Mouse (Mus musculus): ENCODE results near the gene Crb1.
"Not testable (repeated sequence)": the region's sequence is repeated elsewhere in the genome, so short reads cannot be mapped to it uniquely, and the experiment has no call there.

Gene Crb1

DNA sequence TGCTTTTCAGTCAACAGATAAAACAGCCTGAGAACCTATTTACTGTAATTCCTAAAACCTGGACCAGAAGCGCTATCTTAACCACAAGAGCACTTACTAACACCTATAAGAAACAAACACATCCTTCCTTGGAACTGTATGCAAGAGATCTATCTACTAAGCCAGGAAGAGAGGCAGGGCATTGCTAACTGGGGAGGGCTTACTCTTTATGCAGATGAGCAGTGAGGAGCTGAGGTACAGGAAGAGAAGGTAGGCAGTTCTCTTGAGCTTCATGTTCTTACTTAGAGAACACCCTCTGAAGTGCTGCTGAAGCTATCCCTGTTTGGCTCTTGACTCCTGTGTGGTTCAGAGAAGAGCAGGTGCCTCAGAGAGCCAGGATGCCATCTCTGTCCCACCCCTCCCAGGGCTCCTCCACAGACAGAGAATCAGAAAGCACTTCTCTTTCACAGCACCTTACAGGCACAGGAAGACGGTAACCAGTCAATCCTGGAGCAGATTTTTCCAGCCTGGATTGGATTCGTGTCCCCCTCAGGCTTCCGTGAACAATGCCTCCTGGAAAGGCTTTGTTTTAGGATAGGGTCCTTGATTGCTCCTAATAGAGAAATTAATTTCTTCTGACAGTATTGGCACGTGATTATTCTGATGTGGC, at the start of gene Crb1:
Gene Crb1, minus strand, starts transcription at position 463 of the 649 bp plus-strand sequence.
- no peak for DNase-seq (ENCODE audit: low spot score)

DNA sequence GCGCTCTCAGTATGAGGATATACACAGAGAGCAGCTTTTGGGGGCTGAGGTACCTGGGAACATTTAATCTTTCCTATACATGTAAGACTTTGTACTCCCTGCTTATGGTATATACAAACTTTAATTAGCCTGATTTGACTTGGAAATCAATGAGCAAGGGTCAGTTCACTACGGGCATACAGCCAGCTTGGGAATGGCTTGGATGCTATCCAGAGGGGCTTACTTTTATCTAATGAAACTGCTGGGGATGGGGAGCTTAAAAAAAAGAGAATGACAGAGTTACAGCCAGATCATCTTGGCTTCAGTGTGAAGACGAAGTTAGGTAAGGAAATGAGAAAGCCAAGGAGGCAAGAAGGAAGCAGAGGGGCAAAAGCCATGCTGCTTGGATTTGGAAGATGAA, 48.1 kb upstream of the Crb1 start:
- DNase-seq (ENCODE audit: low spot score), result no peak

DNA sequence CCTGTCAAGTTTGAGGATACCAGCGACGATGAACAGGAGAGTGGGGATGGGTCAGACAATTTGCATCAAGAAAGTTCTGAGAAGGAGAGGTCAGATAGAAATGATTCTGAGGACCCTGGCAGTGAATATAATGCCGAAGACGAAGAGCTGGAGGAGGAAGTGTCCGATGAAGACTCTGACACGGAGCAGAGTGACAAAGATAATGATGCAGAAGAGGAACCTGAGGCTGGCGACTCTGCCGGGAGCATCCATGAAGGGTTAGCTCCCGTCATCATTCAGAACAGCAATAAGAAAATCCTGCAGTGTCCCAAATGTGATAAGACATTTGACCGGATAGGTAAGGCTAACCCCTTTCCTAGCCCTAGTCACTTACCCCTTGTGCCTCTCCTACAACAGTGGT, 47.0 kb upstream of the Crb1 start:
- DNase-seq (ENCODE audit: low spot score), result no peak

DNA sequence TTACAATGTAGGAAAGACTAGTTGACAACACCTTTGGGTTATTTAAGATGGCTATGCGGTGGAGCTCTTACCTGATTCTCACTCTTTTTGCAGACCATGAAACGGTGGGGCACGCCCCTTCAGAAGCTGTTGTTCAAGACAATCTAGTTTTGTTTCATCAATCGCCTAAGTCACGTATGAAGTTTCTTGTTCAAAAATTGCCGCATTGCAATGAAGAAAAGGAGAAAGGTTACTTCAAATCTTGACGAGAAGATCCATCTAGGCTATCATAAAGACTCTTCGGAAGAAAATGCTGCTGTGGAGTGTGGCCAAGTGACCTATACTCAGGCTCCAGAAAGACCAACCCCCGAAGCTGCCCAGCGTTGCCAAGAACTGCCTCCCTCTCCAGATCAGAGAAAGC, 46.0 kb upstream of the Crb1 start:
- peak; percentile 8 for DNase-seq (ENCODE audit: low spot score)

DNA sequence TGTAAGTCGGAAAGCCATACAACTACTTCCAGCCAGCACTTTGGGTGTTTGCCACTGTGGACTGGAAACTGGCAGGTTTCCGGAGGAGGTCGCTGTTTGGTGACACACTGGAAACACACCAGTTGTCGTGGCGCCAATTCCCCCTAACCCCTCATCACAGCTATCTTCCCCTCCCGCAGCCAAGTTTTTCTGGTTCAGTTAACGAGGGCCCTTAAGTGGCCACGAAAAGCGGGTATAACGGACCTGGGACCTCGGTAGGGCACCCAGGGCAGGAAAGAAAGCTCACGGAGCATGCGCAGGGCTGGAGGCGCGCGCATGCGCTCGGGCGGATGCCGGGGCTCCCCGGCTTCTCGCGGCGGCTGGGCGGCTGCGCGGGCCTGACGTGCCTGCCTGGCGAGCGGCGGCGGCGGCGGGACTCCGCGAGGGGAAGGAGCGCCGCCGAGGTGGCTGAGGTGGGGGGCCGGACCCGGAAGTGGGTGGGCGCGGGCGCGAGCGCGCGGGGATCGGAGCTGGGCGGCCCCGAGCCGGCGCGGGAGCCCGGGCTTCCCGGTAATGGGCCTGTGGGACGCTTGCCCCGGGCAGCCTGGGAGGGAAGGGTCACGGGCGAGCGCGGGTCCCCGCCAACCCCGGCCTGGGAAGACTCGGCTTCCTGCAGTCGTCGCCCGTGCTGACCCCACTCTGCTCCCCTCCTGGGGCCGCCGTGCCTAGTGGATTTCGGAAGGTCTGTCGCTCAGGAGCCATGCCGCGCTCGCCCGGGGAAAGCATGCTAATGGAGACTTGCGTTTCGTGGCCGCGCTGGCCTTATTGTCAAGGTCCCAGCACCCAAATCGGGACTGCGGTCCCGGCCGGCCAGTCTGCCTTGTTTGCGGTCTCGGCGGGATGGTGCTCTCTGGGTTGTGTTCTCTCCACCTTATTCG, 45.2 kb upstream of the Crb1 start, which contains the start of gene Zbtb41:
Gene Zbtb41, plus strand, starts transcription at position 414 of the 917 bp plus-strand sequence.
- peak; percentile 91 for DNase-seq (ENCODE audit: low spot score)

DNA sequence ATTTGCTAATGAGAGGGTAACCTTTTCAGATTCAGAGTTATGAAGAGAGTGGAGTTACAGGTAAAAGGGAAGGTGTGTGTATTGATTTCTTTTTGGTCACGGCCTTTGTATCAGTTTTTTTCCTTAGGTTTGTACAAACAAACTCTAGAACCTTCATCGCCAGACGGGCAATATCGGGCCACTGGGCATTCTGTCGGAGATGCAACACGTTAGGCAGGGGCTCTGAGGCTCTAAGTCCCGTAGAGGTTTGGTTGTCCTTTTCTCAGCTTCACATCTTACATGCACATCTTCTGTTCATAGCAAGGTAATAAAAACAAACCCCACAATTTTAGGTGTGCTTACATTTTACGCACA, 44.6 kb upstream of the Crb1 start:
- DNase-seq (ENCODE audit: low spot score), result no peak

DNA sequence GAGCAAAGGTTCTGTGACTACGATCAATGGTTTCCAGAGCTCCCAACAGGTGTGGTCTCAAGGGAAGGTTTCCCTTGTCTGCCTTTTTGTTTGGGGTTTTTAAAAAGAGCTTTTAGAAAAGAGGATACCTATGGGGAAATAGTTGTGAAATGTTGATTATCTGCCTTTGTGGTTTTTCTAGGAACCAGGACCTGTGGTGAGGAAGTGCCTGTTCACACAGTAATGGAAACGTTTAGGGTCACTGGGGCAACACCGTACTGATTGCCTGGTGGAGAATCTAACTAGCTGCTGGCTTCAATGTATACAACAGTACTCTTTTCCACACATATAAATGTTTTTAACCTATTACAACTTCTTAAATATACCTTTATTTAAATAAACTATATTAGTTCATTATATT, 36.6 kb upstream of the Crb1 start:
- DNase-seq (ENCODE audit: low spot score), result no peak

DNA sequence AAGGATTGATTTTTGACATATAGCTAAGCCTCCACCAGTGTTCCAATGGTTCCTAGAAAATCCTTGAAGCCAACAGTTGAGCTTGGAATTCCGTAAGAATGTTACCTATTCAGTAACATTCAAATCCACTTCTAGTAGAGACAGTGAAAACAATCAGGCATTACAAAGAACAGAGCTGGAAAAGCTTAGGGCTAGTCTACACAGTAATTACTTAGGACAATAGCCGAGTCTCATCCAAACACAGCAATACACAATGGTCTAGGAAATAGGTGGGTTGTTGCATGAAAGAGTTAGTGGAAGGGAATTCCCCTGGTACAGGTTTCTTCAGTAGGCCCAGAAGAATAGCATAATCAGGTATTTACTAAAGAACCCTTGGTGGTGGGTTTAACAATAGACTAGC, 35.5 kb upstream of the Crb1 start:
- DNase-seq (ENCODE audit: low spot score), result not testable (repeated sequence)

DNA sequence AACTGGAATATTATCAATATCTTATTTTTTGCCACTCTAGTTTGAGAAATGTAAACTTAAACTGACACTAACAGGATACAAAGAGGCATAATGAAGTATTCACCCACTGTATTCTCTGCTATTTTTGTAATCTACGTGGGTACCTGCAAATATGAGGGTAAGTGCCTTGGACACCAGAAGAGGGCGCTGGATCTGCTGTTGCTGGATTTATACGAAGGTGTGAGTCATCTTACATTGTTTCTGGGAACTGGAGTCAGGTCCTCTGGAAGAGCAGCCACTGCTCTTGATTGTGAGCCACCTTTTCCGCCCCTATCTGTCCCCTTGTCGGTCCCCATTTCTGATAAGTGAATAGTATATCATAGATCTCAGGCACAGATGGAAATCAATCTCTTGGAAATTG, 30.8 kb upstream of the Crb1 start:
- DNase-seq (ENCODE audit: low spot score), result no peak

DNA sequence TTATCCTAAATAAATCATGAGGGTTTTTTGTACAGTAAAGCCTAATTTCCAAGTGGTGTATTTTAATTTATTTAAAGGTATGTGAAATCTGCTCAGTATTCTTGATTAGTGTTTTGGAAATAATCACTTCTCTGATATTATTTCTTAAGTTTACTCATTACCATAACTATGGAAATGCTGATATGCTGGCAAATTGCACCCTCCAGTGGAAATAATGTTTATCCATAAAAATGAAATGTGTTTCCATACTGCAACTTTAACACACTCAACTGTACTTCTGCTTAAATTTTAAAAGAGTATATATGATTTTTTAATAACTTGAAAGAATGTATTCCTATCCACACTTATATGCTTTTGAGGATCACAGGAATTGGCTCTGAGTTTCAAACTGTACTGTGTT, 28.9 kb upstream of the Crb1 start:
- DNase-seq (ENCODE audit: low spot score), result no peak

DNA sequence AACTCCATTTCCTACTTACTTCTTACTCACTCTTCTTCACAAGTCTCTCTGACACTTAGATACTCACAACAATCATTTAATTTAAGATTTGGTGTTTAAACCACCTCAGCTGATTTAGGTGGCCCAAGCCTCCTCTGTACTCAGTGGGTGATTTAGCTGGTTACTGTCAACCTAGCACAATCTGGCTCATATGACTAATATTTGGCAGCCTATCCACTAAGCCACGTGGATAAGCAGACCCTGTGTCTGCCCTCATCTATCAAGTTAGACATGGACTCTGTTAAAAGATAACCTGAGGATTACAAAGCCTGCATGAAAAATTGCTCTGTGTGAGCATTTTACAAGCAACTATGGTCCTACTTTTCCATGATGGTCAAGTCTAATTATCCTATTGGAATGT, 19.7 kb upstream of the Crb1 start:
- no peak for DNase-seq (ENCODE audit: low spot score)

DNA sequence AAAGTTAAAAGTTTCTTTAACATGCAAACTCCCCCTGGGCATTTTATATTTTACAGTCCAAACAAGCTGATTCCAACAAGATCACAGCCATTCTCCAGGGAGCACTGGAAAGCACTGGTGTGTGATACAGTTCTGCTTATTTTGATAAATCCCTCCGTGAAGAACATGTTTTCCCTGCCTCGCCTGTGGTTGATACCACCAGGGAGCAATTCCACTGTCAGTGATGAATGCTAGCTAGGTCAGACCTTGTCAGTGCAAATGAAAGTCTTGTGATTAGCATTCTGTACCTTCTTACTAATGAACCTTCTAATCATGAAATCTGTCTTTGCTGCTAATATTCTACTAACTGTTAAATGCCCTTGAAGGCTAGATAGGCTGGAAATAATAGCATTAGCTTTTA, 14.8 kb upstream of the Crb1 start:
- no peak for DNase-seq (ENCODE audit: low spot score)

DNA sequence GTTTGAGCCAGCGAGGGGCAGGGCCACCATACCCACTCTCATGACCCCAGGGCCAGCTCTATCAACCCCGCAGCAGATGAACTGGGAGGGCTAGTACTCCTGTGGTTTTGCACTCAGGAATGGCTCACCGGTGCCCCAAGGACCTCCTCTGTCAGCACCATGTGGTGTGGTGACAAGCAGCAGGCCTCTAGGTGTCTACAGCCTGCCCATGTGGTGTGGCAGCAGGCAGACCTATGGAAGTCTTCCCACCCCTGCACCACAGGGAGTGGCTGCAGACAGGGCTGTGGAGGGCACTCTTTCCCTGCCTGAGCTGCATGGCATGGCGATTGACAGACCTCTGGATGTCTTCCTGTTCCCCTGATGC, 2.7 kb upstream of the Crb1 start:
- no peak for DNase-seq (ENCODE audit: low spot score)

DNA sequence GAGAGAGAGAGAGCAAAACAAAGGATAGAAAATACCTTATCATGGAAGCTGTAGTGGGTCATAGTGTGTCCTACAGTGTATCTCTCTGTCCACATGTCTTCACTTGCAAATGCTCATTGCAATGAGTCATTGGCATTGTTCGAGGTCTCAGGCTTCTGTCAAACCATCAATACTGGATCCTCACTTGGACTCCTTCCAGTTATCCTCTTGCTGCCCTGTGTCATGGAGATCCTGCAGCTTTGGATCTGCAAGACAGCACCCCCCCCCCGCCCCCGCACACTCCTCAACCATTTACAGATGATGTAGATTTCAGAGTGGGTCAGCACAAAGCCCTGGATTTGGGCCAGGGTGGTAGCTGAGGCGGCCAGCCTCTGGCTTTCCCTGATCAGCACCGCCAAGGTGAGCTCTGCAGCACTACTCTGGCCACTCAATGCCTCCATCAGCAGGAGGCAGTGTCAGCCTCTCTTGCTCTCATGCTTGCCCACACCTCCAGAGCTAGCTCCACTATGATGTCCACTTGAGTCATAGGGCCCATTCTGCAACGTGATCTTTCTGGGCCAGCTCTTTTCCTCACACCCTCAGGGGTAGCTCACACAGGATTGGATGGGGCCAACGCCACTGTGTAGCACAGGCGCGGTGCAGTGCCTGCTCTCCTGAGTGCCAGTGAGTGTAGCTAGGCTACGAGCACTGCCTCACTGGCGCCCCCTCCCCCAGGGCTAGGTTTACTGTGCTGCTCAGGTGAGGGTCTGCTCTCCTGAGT, 2.1 kb upstream of the Crb1 start:
- DNase-seq (ENCODE audit: low spot score), result no peak

DNA sequence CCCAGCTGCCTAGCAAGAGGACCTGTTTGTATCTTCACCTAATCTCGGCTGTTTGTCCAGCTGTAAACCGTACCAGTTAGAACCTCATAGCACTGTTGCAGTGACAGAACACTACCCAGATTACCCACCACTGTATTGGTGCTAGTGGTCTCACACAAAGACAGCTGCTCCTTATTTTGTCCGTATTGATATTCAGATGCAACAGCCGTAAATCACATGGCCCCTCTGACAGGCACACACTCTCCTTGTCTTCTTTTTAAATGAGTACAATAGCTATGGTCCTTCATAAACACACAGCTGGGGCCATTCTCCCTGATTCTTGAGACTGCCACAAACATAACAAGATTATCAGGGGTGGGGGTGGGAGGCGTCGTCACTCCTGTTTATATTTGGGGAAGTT, 1.0 kb downstream of the Crb1 start:
- no peak for DNase-seq (ENCODE audit: low spot score)

DNA sequence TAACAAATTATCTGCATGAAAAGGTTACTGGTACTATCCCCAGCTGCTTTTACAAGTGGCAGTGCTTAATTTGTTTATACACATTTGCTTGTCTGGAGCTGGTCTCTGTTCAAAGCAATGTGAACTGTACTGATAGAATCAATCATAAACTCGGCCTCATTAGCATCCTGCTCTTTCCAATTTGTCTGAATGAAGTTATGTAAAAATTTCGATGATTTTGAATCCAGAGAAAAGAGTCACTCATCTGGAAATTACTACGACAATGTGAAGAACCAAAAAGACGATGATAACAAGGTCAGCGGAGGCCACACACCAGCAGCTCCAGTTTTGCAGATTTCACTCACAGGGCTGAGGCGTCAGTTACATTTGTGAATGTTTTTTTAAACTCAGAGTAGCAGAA, 5.6 kb downstream of the Crb1 start:
- no peak for DNase-seq (ENCODE audit: low spot score)

DNA sequence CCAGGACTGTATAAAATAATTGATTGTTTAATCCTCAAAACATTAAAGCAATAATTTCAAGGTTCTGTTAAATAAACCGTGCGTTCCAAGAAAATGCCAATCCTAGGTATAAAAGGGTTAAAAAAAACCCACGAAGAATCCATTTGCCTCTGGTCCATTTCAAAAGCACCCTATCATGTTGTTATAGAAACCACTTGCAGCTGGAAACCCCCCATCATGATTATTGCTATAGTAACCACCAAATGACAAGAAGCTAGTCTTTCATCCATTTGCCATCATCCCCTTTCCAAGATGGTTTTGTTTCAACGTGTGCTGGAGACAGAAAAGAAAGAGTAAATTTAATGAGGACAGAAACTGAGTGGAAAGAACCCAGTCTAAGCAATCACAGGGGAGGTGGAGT, 28.3 kb downstream of the Crb1 start:
- DNase-seq (ENCODE audit: low spot score), result no peak

DNA sequence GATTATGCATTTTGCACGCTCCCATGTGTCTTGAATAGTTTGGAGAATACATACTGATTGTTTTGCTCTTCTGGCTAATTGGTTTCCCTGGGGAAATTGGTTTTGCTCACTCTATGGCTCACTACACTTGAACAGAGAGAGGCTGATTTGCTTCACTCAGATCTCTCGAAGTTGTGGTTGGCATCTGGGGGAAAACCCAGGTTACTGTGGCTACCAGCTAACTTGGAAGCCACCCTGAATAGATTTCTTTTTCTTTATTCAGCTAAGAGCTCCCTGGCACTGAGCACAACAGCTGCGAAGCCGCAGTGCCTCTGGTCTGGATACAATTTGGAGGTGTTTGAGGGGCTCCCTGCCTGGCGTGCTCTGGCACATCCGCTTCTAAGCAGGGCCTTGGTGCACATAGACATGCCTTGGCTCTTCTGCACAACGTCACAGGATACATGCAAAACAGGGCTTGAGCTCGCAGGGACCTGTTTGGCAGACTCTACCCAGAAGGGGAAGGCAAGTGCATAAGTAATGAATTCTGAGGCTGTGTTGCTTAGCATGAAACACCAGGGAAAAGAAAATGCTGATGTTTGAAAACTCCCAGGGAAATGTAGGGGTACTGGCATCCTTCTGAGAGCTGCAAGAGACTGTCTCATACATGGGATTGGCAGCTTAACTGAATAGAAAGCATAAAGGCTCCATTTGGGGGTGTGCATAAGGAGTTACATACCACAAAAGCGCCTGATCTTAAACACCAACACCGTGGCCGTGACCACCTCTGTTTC, 30.1 kb downstream of the Crb1 start:
- DNase-seq (ENCODE audit: low spot score), result no peak

DNA sequence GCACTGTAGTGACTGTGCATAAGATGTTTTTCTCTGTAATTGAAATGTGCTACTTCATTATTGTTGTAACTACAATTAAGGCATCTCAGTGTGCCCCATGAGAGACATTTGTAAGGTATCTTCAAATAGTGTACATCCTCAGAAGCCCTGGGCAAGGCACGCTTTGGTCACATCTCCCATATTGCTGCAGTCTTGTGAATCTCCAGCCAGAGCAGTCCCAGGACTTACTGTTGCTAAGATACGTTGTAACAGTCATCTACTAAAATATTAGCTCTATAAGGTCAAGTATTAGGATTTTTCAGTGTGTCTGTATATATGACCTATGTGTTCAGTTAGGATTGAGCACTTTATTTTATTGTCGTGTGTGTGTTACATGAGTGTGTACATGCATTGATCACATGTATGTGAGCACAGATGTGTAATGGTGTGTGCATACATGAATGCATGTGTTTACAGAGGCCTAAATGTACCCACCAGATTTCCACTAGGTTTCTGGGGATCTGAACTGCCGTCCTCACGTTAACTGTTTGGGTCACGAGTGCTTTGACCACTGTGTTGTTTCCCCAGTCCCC, 30.8 kb downstream of the Crb1 start:
- DNase-seq (ENCODE audit: low spot score), result no peak

DNA sequence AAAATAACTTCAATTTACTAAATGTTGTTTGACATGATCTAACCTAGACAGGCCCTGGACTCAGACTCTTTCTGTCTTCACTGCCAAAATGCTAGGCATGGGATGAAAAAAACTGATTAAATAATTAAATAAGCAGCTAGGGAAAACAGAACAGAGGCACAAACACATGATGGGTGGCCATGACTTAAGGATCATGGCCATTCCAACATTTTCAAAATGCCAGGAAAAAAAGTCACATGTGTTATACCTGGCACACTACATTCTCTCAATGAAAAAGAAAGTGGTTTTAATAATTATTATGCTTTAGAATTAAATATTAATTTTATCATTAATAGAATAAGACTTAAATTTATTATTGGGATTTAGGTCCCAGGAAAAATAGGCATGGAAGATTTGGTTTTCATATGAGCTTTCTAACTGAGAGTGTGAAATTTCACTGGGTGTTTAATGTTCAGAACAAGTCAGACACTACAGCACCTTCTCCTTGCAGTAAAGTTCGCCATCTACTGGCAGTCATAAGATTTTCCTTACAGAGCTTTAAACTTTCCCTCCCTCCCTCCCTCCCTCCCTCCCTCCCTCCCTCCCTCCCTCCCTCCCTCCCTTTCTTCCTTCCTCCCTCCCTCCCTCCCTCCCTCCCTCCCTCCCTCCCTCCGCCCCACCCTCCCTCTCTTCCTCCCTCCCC, 36.6 kb downstream of the Crb1 start:
- DNase-seq (ENCODE audit: low spot score), result no peak

DNA sequence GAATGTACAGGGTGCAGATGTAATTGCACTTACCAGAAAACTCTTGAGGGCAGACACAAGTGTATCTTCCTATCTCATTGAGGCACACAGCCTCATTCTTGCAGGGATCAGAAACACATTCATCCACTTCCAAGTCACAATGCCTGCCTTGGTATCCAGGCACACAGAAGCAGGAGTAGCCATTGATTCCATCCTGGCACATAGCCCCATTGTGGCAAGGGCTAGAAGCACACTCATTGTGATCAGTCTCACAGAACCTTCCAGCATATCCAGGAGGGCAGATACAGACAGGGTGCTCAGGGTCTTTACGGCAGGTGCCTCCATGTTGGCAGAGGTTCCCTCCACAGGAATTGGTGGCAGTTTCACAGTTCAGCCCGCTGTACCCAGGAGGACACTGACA, 39.9 kb downstream of the Crb1 start:
- DNase-seq (ENCODE audit: low spot score), result no peak
